Mouse (Mus musculus): ENCODE measurements at regions not wholly inside any gene's neighbourhood (a gene's known extent, or its start where the extent isn't known, plus 50 kb on each side); places are given as distances from the start of the nearest gene placed in this dataset.

DNA sequence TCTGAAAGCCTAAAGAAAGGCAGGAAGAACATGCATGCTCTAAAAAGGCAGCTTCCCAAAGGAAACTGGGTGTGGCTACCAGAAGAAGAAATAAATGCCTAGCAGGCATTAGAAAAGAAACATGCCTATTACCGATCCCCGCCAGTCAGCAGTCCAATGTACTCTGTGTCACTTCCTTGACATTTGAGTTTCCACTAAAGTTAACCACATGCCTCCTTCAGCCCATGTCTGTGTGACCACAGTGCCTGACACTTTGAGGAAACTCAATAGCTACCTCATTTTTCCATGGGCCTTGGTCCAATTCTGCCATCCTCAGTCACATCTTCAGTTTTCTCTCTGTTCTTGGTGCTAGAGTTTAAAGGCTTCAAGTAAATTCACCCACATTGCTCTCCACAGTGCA, 233.7 kb upstream of the Isx start:
- no peak for DNase-seq (ENCODE audit: low read depth, low spot score)
- 70% methylated on average over 2 of the region's 2 CpGs for WGBS

DNA sequence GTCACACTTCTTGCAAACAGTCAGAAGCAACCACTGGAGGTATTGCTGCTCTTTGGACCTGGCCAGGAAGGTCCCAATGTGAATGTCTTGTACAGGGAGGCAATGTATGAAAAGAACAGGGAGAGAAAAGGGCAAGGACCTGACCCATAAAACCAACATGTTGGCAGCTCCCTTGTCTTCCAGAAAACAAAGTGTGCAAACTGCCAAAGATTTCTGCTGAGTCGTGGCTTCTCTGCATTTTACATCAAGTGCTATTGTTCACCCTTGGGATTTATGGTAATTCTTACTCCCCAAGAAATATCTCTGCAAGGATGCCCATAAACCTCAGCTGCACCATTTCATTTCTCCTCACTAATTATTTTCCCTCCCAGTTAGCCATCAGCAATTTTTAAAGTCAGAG, 232.3 kb upstream of the Isx start:
- WGBS = 26% methylated on average over 1 of the region's 1 CpGs
- DNase-seq (ENCODE audit: low read depth, low spot score) = no peak

DNA sequence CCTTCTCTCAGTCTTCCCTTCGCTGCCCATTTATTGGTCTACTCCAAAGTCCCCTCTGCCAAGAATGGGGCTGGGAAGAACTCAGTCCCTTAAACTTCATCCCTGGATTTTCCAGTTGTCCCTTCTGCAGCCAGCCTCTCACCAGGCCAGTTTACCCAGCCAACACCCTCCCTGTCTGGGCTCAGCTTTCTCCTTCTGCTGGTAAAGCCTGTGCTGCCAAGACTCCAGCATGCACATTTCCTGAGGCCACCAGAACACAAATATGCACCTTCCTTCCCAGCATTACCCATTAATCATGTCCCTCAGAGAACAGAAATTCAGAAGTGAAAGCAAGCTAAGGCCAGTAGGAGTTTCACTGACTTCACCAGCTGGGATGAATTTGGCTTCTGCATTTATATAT, 213.0 kb upstream of the Isx start:
- no peak for DNase-seq (ENCODE audit: low read depth, low spot score)
- WGBS = 47% methylated on average over 1 of the region's 1 CpGs

GRCm38 (mm10) chr8:74688342-74688741, 184.6 kb upstream of the Isx start:
- DNase-seq (ENCODE audit: low read depth, low spot score) = no peak

DNA sequence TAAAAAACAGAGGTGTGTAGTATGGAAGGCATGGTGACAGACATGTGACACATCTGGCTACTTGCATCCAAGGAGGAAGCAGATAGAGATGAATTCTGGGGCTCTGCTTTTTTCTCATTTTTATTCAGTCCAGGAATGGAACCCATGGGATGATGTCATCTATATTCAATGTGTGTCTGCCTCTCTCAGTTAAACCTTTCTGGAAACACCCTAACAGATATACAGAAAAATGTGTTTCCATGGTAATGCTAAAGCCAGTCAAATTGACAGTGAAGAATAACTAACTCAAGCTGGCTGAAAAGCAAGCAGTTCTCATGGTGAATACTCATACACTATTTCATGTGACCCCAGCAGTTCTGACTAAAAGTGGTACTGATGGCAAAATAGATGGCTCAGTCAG, 177.0 kb upstream of the Isx start:
- DNase-seq (ENCODE audit: low read depth, low spot score) = no peak

DNA sequence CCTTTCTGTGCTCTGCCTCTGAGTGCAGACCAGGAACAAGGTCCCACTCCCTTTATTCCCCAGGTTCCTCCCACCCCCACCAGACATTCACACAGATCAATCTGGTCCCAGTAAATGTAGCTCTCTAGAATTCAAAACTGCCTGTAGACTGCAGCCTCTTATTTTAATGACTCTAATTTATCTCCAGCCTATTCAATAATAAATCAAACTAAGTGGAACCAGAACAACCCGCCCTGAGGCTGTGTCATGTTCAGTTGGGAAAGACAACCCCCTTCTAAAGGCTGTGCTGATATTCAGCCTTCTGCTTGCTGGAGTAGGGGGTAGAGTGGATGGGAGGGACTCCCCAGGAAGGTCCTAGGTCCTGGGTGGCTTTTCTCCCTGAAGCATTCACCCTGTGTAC, 175.7 kb upstream of the Isx start:
- no peak for DNase-seq (ENCODE audit: low read depth, low spot score)
- whole genome bisulfite sequencing = 56% methylated on average over 1 of the region's 1 CpGs

DNA sequence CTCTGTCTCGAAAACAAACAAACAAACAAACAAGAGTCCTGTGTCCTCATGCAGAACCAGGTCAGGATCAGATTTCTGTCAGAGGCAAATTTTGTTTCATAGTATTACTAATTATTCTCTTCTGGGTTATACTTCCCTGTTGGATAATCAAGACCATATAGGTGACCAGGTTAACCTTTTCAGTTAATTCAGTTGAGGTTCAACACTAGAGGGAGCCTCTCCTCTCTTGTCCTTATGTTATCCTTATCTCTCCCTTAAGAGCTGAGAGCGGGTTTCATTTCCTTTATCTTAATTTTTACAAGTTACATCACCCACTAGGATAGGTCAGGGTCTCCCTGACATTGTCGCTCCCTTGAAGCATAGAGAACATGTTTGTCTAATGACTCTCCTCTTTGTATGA, 160.4 kb upstream of the Isx start:
- 50% methylated on average over 3 of the region's 3 CpGs for WGBS
- peak; percentile 19 for DNase-seq (ENCODE audit: low read depth, low spot score)

GRCm38 (mm10) chr8:74716030-74716429, 156.9 kb upstream of the Isx start:
- 86% methylated on average over 5 of the region's 5 CpGs for WGBS
- DNase-seq (ENCODE audit: low read depth, low spot score) = no peak

GRCm38 (mm10) chr8:74764728-74765127, 108.2 kb upstream of the Isx start:
- no peak for DNase-seq (ENCODE audit: low read depth, low spot score)
- 69% methylated on average over 3 of the region's 3 CpGs for WGBS

- no peak for DNase-seq (ENCODE audit: low read depth, low spot score)
Measured at GRCm38 (mm10) chr8:74775549-74775948, 97.4 kb upstream of the Isx start.

GRCm38 (mm10) chr8:74781087-74781486, 91.9 kb upstream of the Isx start:
- 71% methylated on average over 1 of the region's 1 CpGs for WGBS
- no peak for DNase-seq (ENCODE audit: low read depth, low spot score)

- no peak for DNase-seq (ENCODE audit: low read depth, low spot score)
Measured at GRCm38 (mm10) chr8:74808685-74809084, 64.3 kb upstream of the Isx start.

DNA sequence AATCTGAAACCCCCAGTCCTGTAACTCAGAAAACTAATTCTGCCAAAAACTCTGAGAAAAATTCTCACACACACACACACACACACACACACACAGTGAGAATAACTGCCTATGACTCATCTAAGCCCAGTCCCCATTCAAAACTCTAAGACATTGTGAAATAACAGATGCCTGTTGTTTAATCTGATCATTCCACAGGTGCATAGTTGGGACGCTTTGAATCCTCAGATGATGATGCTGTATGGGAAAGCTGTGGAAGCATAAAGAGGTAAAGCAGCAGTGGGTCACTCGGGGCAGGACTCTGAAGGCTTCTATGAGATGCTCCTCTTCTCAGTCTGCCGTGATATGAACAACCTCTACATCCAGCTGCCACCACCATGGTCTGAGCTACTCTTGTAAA, 62.9 kb upstream of the Isx start:
- DNase-seq (ENCODE audit: low read depth, low spot score) = no peak
- WGBS = 69% methylated on average over 3 of the region's 3 CpGs

DNA sequence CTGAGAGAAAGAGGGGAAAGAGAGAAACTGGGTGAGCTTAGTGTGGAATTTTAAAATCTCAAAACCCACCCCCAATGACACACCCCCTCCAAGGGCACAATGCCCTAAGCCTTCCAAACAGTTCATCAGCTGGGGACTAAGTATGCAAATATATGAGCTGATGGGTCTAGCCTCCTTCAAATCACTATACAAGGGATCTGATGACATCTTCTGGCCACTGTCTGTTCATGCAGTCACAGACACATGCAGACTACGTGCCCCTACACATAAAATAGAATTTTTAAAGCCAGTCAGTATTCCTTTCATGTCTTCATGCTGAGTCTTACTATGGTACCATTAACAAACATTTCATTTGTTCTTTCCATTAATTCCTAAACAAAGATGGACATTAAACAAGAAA, 54.5 kb upstream of the Isx start:
- 57% methylated on average over 1 of the region's 1 CpGs for WGBS
- no peak for DNase-seq (ENCODE audit: low read depth, low spot score)

DNA sequence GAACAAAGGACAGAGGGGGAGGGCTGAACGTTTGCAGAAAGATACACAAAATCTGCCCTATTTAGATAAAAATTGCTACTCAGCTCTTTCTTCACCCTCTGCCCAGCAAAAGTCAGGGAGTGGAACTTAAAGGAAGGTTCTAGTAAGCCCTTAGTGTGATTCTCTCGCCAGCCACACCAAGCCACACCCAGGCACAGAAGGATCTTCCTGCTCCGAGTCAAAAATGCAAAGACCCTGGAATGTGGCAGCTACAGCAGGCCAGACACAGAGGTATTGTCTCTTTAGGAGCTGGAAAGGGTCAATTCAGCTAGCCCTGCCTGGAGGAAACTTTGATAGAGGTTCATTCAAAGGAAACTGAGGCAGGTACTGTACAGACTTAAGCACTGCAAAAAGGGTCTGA, 52.3 kb upstream of the Isx start:
- WGBS = 14% methylated on average over 3 of the region's 3 CpGs
- DNase-seq (ENCODE audit: low read depth, low spot score) = no peak

DNA sequence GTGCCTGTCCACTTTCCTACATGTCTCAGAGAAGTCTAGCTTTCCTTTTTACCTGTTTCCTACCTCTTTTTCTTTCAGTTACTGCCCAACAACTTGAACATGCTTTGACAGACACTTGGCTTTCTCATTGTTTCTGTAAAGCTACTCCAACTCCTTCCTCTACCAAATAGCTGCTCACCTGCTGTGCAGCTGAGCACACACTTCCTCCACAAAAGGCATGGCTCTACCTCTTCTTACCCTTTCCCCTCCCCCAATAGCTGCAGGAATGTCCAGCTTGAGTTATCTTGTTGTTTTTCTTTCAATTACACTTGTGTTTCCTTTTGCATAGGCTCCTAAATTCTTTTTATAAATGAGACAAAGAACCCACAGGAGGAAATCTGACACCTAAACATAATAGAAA, 50.7 kb upstream of the Isx start:
- no peak for DNase-seq (ENCODE audit: low read depth, low spot score)
